ENCODE assay signal across 10 mouse cellular contexts in the genomic region with DNA sequence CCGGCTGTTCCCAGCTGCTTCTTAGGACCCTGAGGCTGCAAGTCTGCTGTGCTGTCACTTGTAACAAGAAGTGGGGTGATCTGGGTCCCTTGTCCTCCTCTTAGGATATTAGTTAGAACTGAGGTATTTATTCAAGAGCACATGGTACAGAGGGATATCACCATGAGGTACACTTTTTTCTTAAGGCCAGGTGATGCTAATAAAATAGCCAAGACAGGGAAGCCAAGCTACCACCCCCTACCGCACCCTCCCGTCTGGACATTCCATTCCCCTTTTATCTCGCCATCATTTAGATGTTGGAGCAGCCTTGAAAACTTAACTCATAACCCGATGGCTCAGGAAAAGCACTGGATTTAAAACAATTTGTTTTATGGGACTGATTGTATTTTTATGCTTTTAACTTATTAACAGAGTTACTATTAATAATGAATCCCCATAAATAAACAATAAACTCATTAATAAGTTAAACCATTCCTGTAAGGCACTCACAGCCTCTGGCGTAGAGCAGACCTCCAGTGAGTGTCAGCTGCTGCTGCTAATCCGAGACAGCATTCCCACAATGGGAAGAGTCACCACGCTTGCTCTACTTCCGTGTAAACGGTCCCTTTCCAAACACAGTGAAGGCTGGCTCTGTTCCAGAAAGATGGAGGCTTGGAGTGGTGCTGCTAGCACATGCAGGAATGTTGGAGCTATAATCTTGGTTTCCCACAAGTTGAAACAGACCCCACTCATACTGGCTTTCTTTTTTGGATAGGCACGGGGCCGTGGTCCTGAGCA.
DNase-seq lines count a peak whose midpoint lies in the region; ATAC-seq lines count a peak whose summit lies in the region.
"Had no signal": no experiment of that assay in that cellular context is flagged by ENCODE, and none has a peak within 500 bp of the region (broad histone marks: within the 10 kb centered on the region; RNA-seq: fewer than 3 reads in every experiment).

No protein-coding gene starts in this region.

- no peak overlapping the region for H3K27ac ChIP-seq in hindbrain, embryonic 16.5 days (ENCODE audit: low read depth, low read length)
- H3K27ac ChIP-seq in hindbrain, embryonic 12.5 days: no peak overlapping the region
- H3K27ac ChIP-seq in embryonic facial prominence, embryonic 14.5 days (replicated peaks; ENCODE audit: low read depth, low read length): 0 out of 2 replicates have a peak overlapping the region, but pooled peaks have one; percentile 8
- H3K27ac ChIP-seq: left cerebral cortex, adult 2 months had no signal

- H3K4me2 ChIP-seq in hindbrain, embryonic 16.5 days (ENCODE audit: low read length): no peak overlapping the region
- H3K4me2 ChIP-seq in hindbrain, embryonic 12.5 days (replicated peaks): no peak overlapping the region
- no peak overlapping the region for H3K4me2 ChIP-seq in embryonic facial prominence, embryonic 14.5 days (ENCODE audit: low read depth, low read length)

- peak; percentile 21; the same call in 1 of the 2 replicates for ATAC-seq in hindbrain, embryonic 16.5 days
- no peak for ATAC-seq in hindbrain, embryonic 12.5 days (ENCODE audit: low FRiP score)
- peak; percentile 70 for ATAC-seq in embryonic facial prominence, embryonic 14.5 days (ENCODE audit: low read depth)

- H3K36me3 ChIP-seq in hindbrain, embryonic 16.5 days (ENCODE audit: control insufficient read depth, insufficient read depth, low read length): no peaks in the 10 kb centered on the region
- no peaks in the 10 kb centered on the region for H3K36me3 ChIP-seq in hindbrain, embryonic 12.5 days
- H3K36me3 ChIP-seq in embryonic facial prominence, embryonic 14.5 days (ENCODE audit: control insufficient read depth, insufficient read depth, low read length): peaks cover 8% of the 10 kb centered on the region; the same call in 1 of the 2 replicates

- DNase-seq in cerebellum, postnatal 10 days: peak; percentile 72 to 73
- no peak for DNase-seq in cerebellum, adult 9-10 months
- peak; percentile 88 for DNase-seq in embryonic facial prominence, embryonic 14.5 days (ENCODE audit: low spot score)
- DNase-seq in lung, postnatal 36 days: peak; percentile 38
- DNase-seq in thymus, postnatal 0 days (ENCODE audit: low spot score): no peak
- no peak for DNase-seq in left cerebral cortex, adult 9 months (ENCODE audit: low spot score in 2 of 2)
- DNase-seq: adrenal gland, adult 2 months had no signal

- no peaks in the 10 kb centered on the region for H3K27me3 ChIP-seq in hindbrain, embryonic 16.5 days (replicated peaks; ENCODE audit: control insufficient read depth, insufficient read depth, low read length)
- H3K27me3 ChIP-seq in hindbrain, embryonic 12.5 days: no peaks in the 10 kb centered on the region
- no peaks in the 10 kb centered on the region for H3K27me3 ChIP-seq in embryonic facial prominence, embryonic 14.5 days (replicated peaks; ENCODE audit: control insufficient read depth, insufficient read depth, low read length)

- no peaks in the 10 kb centered on the region for H3K4me1 ChIP-seq in hindbrain, embryonic 16.5 days (ENCODE audit: control insufficient read depth, insufficient read depth, low read depth, low read length)
- H3K4me1 ChIP-seq in hindbrain, embryonic 12.5 days: peaks cover 7% of the 10 kb centered on the region; the same call in 1 of the 2 replicates
- H3K4me1 ChIP-seq in embryonic facial prominence, embryonic 14.5 days (ENCODE audit: control insufficient read depth, insufficient read depth, low read length): peaks cover 25% of the 10 kb centered on the region

- H3K4me3 ChIP-seq in hindbrain, embryonic 16.5 days (ENCODE audit: low read length): no peak overlapping the region
- no peak overlapping the region for H3K4me3 ChIP-seq in hindbrain, embryonic 12.5 days
- H3K4me3 ChIP-seq in embryonic facial prominence, embryonic 14.5 days (ENCODE audit: low read depth, low read length): no peak overlapping the region
- H3K4me3 ChIP-seq: left cerebral cortex, adult 2 months had no signal

- no peak overlapping the region for H3K9ac ChIP-seq in hindbrain, embryonic 16.5 days (ENCODE audit: low read depth, low read length)
- no peak overlapping the region for H3K9ac ChIP-seq in hindbrain, embryonic 12.5 days
- H3K9ac ChIP-seq in embryonic facial prominence, embryonic 14.5 days (ENCODE audit: low read depth, low read length): no peak overlapping the region

- H3K9me3 ChIP-seq in hindbrain, embryonic 16.5 days (ENCODE audit: control insufficient read depth, low read length): no peaks in the 10 kb centered on the region
- no peaks in the 10 kb centered on the region for H3K9me3 ChIP-seq in hindbrain, embryonic 12.5 days (replicated peaks)
- no peaks in the 10 kb centered on the region for H3K9me3 ChIP-seq in embryonic facial prominence, embryonic 14.5 days (ENCODE audit: control insufficient read depth, low read length)

- WGBS in hindbrain, embryonic 16.5 days: 70% methylated on average over 12 of the region's 12 CpGs
- 73% methylated on average over 12 of the region's 12 CpGs for WGBS in hindbrain, embryonic 12.5 days
- WGBS in embryonic facial prominence, embryonic 14.5 days: 41% methylated on average over 12 of the region's 12 CpGs

Comparison
In these comparisons a context has a peak if more than half of its experiments do, and no peak if none do; other contexts are left out.
1. DNase-seq: peak in cerebellum, postnatal 10 days (2 of 2), embryonic facial prominence, embryonic 14.5 days (single experiment) and lung, postnatal 36 days (single experiment); none in cerebellum, adult 9-10 months (single experiment), thymus, postnatal 0 days (single experiment) and left cerebral cortex, adult 9 months (0 of 2).